Mouse (Mus musculus) bone marrow macrophage, adult 2 months (primary cell): ENCODE results near the gene Gm4779.

Experiments
- CTCF ChIP-seq: IDR thresholded peaks from 2 replicates; pipeline ENCODE4 v1.5.1; 2012; ENCODE audit warnings: low read depth, mild to moderate bottlenecking, low read length, moderate library complexity
- POLR2A ChIP-seq: IDR thresholded peaks from 2 replicates; pipeline ENCODE4 v1.6.1; 2012; ENCODE audit warnings: mild to moderate bottlenecking, low read depth, low read length, borderline replicate concordance

- no peak for TF ChIP-seq CTCF
- TF ChIP-seq POLR2A: no peak
These were observed at the start of gene Gm4779, which contains the start of gene 8030474K03Rik for GRCm38 (mm10) chrX:101794342-101794741.
